Mouse (Mus musculus) hindbrain, embryonic 10.5 days (tissue): ENCODE measurements around the gene Sept10. TPM values are rescaled to one million over a fixed set of nuclear protein-coding genes. Genes with fewer than 3 reads are reported as not detected.
A peak's percentile ranks its signal among the peaks of the same experiment; 100 is the strongest.

ENCODE experiments used
- DNase-seq: peaks from one replicate; pipeline ENCODE4 v3.0.0-alpha.2; 2017; ENCODE audit warnings: low spot score
- H3K27ac ChIP-seq: fragments of 300-500 bp; sonication (generic); 2 replicates; pipeline ENCODE4 v1.5.1; 2016; ENCODE audit warnings: mild to moderate bottlenecking, moderate library complexity
- H3K27me3 ChIP-seq: fragments of 300-500 bp; sonication (generic); 2 replicates; pipeline ENCODE4 v1.6.1; 2016; ENCODE audit warnings: mild to moderate bottlenecking; ENCODE audit not compliant: poor library complexity, insufficient read depth, severe bottlenecking
- H3K36me3 ChIP-seq: fragments of 300-500 bp; sonication (generic); 2 replicates; pipeline ENCODE4 v1.6.1; 2016; ENCODE audit warnings: mild to moderate bottlenecking, moderate library complexity
- H3K4me1 ChIP-seq: fragments of 300-500 bp; sonication (generic); replicated peaks from 2 replicates; pipeline ENCODE4 v1.6.1; 2016; ENCODE audit warnings: mild to moderate bottlenecking
- H3K4me3 ChIP-seq: fragments of 300-500 bp; sonication (generic); 2 replicates; pipeline ENCODE4 v1.5.1; 2016; ENCODE audit warnings: mild to moderate bottlenecking, moderate library complexity
- H3K9me3 ChIP-seq: fragments of 300-500 bp; sonication (generic); 2 replicates; pipeline ENCODE4 v1.6.1; 2016; ENCODE audit warnings: mild to moderate bottlenecking, moderate library complexity
- WGBS: fragments of 180-500 bp; shearing (Covaris S2); methylation state at CpG from one replicate; pipeline ENCODE4 v1.1.7; 2016; 5-methylcytosine and 5-hydroxymethylcytosine counted together
- polyA plus RNA-seq: library from polyadenylated mRNA; unstranded; fragments of >200 nt; fragmentation: Nextera tagmentation; extraction: Ambion mirVana; gene quantifications from 2 replicates; pipeline ENCODE4 v1.2.1, GENCODE M21; 2016

Gene Sept10
- polyA plus RNA-seq: 22.2 and 28.4 TPM in 2 replicates

DNA sequence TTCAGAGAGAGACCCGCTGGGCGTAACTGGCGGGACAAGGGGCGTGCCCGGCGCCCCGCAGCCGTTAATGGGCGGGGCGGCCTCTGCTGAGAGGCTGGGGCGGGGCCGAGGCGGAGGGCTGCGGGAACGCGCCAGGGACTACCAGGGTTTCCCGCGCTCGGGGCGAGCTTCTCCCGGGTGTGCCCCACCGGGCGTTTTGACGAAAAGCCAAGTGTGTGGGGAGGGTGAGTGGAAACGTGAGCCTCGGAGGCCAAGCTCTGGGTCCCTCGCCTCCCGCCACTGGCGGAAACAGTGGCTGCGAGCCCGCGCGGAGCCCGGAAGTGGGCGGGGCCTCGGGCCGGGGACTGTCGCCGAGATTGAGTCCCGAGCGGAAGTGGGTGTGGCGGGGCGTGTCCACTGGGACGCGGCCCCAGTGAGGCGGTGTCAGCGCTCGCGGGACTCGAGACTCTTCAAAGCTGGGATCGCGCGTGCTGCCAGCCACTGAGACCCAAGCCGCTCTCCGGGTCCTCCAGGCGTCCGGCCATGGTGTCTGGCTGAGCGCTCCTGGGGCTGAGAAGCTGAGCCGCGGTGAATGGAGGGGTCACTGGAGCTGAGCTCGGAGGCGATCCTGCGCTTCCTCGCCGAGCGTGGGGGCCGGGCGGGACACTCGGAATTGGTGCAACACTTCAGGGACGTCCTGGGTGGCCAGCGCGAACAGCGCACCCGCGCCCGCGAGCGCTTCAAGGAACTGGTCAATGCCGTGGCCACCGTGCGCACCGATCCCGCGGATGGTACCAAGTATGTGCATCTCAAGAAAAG is at the start of gene Sept10, which contains the start of gene Sowahc:
Gene Sept10, minus strand, starts transcription at position 375 of the 798 bp plus-strand sequence.
Gene Sowahc, plus strand, starts transcription at position 481 of the 798 bp plus-strand sequence.
- Histone ChIP-seq H3K4me3 (peak within 1 kb of the TSS; percentile 80), H3K27me3 (peaks cover 4% of the 10 kb centered on the region; the same call in 1 of the 2 replicates), H3K9me3 (no peaks in the 10 kb centered on the region), H3K27ac (peak within 1 kb of the TSS; percentile 98), H3K36me3 (peaks cover 11% of the 10 kb centered on the region; the same call in 1 of the 2 replicates), H3K4me1 (peaks cover 44% of the 10 kb centered on the region)
- under 1% methylated on average over 84 of the region's 84 CpGs for WGBS
- DNase-seq: peak; percentile 96

DNA sequence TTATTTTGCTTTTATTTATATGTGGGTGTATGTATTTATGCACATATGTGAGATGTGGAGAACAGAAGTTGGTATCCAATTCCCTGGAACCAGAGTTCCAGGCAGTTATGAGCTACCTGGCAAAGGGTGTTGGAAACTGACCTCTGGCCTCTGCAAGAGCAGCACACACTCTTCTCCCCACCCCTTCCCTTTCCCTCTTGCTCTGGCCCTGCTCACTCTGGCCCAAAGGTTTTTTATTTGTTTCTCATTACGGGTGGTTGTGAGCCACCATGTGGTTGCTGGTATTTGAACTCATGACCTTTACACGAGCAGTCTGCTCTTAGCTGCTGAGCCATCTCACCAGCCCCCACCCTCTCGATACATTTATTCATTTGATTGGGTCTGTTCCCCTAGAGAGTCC is 47.1 kb upstream of the Sept10 start:
- Histone ChIP-seq H3K27me3 (no peaks in the 10 kb centered on the region), H3K9me3 (0 out of 2 replicates have a peak, but pooled peaks cover 4% of the 10 kb centered on the region), H3K4me3 (no peak overlapping the region), H3K36me3 (no peaks in the 10 kb centered on the region), H3K4me1 (0 out of 2 replicates have a peak, but pooled peaks cover 2% of the 10 kb centered on the region), H3K27ac (no peak overlapping the region)
- DNase-seq: no peak
- 40% methylated on average over 3 of the region's 3 CpGs for WGBS

DNA sequence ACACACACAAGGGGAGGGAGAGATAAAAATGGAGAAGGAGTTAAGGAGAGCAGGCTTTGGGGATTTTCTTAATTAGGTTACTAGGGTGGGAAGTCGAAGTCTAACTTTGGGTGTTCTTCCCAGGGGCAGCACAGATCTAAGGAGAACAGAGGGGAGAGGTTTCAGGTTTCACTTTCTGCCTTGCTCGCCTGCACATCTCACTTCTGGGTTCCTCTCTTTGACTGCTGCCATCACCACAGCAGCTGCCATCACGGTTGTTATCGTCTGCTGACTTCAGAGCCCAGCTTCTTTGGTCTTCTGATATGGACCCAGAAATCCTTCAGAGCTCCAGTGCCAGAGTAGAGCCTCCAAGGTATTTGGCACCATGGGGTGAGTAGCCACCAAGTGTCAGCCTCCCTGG is 46.5 kb upstream of the Sept10 start:
- no peak overlapping the region for H3K4me3 ChIP-seq
- DNase-seq: no peak
- H3K36me3 ChIP-seq: no peaks in the 10 kb centered on the region
- 0 out of 2 replicates have a peak, but pooled peaks cover 4% of the 10 kb centered on the region for H3K9me3 ChIP-seq
- H3K27me3 ChIP-seq: no peaks in the 10 kb centered on the region
- H3K4me1 ChIP-seq: 0 out of 2 replicates have a peak, but pooled peaks cover 2% of the 10 kb centered on the region
- H3K27ac ChIP-seq: no peak overlapping the region
- 57% methylated on average over 4 of the region's 4 CpGs for WGBS

DNA sequence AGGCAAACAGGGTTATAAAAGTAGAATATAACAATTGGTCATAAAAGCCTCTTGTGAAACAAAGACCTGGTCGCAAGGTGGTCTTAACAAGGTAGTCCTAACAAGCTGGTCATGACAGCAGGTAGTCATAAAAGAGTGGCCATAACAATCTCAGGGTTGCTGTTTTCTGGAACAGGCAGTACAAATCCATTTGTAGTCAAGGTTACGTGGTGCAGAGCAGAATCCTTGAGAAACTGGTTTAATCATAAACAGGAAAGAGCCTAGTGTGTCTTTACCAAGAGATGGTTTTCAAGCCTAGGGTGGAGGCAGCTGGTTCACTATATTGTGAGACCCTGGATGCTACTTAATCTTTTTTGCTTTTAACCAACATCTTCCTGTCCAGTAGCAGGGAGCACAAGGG is 45.6 kb upstream of the Sept10 start:
- H3K27me3 ChIP-seq: no peaks in the 10 kb centered on the region
- no peak for DNase-seq
- H3K27ac ChIP-seq: no peak overlapping the region
- H3K36me3 ChIP-seq: no peaks in the 10 kb centered on the region
- 0 out of 2 replicates have a peak, but pooled peaks cover 4% of the 10 kb centered on the region for H3K4me1 ChIP-seq
- WGBS: 92% methylated on average over 2 of the region's 2 CpGs
- H3K4me3 ChIP-seq: no peak overlapping the region
- H3K9me3 ChIP-seq: 0 out of 2 replicates have a peak, but pooled peaks cover 4% of the 10 kb centered on the region

DNA sequence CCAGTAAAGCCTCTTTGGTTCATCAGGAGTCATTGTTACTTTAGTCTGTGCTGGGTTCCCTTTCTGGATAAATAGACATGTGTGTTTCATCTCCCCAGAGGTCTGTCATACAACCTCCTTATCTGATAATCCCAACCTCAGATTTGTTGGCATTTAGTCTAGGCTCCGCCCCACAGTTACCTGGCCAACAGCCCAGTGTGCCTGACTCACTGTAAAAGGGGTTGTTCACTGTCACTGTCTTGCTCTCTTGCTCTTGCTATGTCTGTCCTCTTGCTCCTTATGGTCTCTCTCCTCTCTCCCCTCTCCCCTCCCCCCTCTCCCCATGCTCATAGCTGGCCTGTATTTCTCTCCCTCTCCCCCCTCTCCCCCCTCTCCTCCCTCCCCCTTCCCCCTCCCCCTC is 44.5 kb upstream of the Sept10 start:
- Histone ChIP-seq H3K27me3 (no peaks in the 10 kb centered on the region), H3K27ac (0 out of 2 replicates have a peak overlapping the region, but pooled peaks have one; percentile 5)
- WGBS: 85% methylated on average over 1 of the region's 1 CpGs

DNA sequence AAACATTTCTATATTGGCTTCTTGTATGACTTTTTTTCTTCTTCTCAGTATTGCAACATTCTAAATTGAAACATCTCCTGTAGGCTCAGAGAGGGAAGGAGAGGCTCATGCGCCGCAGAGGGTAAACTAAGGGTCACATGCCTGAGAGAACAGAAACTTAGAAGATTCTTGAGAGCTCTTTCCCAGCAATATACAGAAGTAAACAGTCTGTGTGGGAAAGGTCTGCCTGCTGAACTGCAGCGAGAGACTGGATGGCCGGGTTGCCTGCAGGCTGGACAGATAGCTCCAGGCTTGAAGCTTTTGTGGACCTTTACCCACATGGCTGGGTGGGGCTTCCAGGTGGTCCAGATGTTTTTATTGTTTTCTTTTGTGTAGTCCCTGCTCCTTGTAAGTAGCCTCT is 44.0 kb upstream of the Sept10 start:
- no peak for DNase-seq
- Histone ChIP-seq H3K27me3 (no peaks in the 10 kb centered on the region), H3K36me3 (no peaks in the 10 kb centered on the region), H3K4me3 (no peak overlapping the region), H3K27ac (no peak overlapping the region), H3K4me1 (peaks cover 16% of the 10 kb centered on the region; the same call in 1 of the 2 replicates), H3K9me3 (0 out of 2 replicates have a peak, but pooled peaks cover 4% of the 10 kb centered on the region)
- WGBS: 69% methylated on average over 4 of the region's 4 CpGs

More for the DNA sequence above, 44.5 kb upstream of the Sept10 start:
- Histone ChIP-seq H3K4me3 (no peak overlapping the region), H3K4me1 (peaks cover 15% of the 10 kb centered on the region; the same call in 1 of the 2 replicates), H3K36me3 (no peaks in the 10 kb centered on the region), H3K9me3 (0 out of 2 replicates have a peak, but pooled peaks cover 4% of the 10 kb centered on the region)
- no peak for DNase-seq

DNA sequence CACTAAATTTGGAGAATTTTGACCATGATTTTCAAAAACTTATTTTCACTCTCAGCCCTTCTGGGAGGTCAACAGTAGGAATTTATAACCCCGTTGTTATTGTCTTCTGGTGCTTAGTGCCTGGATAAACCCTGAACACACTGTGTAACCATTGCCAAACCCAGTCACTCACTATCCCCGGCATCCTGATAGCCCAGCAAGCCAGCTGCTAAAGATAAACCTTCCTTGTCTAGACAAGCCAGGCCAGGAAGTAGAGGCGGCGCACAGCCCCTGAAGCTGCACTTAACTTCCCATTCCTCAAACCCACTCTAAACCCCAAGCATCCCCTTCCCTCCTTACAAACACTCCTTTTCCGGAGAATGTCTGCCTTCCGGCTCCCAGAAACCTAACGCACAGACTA is 43.4 kb upstream of the Sept10 start:
- Histone ChIP-seq H3K4me3 (no peak overlapping the region), H3K27me3 (no peaks in the 10 kb centered on the region), H3K9me3 (0 out of 2 replicates have a peak, but pooled peaks cover 4% of the 10 kb centered on the region), H3K36me3 (no peaks in the 10 kb centered on the region), H3K4me1 (peaks cover 16% of the 10 kb centered on the region; the same call in 1 of the 2 replicates), H3K27ac (no peak overlapping the region)
- 79% methylated on average over 7 of the region's 7 CpGs for WGBS
- DNase-seq: no peak

DNA sequence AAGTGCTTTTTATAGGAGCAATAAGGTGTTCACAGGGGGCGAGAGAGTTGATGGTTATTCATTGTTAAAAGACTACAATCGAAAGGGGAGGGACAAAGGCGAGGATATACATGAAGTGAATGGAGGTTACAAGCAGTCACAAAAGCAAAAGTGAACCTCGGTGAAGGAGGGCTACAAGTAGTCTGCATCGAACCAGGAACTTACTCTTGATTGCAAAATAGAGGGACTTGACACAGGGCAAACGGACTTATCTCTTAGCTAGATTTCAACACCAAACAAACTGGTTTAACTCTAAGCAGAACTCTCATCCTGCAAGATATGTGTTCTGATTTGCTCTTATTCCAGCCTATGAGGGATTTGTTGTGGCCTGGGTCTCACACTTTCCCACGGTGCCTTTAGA is 41.3 kb upstream of the Sept10 start:
- WGBS: 73% methylated on average over 7 of the region's 7 CpGs
- Histone ChIP-seq H3K4me1 (peaks cover 16% of the 10 kb centered on the region; the same call in 1 of the 2 replicates), H3K27me3 (no peaks in the 10 kb centered on the region), H3K36me3 (no peaks in the 10 kb centered on the region), H3K27ac (no peak overlapping the region), H3K4me3 (no peak overlapping the region), H3K9me3 (0 out of 2 replicates have a peak, but pooled peaks cover 4% of the 10 kb centered on the region)
- no peak for DNase-seq

DNA sequence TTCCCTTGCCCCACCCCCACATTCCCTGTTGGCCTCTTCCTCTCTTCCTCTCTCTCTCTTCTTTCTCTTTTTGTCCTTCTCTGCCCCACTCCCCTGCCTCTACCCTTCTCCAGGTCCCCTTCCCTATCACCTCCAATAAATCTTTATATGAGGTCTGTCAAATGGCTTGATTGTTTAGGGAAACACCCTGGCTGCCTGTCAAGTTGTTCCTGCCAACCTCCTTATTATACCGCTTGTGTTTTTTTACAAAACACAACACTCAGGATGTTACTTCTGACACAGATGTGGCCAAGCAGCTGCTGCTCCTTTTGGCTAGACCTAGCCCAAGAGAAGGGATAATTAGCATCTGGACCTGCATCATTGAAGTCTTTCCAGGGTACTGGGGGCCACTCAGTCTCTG is 40.4 kb upstream of the Sept10 start:
- no peaks in the 10 kb centered on the region for H3K9me3 ChIP-seq
- no peak overlapping the region for H3K27ac ChIP-seq
- WGBS: 77% methylated on average over 1 of the region's 1 CpGs
- no peak for DNase-seq
- H3K4me1 ChIP-seq: peaks cover 16% of the 10 kb centered on the region; the same call in 1 of the 2 replicates
- H3K4me3 ChIP-seq: no peak overlapping the region
- H3K27me3 ChIP-seq: no peaks in the 10 kb centered on the region
- H3K36me3 ChIP-seq: no peaks in the 10 kb centered on the region

DNA sequence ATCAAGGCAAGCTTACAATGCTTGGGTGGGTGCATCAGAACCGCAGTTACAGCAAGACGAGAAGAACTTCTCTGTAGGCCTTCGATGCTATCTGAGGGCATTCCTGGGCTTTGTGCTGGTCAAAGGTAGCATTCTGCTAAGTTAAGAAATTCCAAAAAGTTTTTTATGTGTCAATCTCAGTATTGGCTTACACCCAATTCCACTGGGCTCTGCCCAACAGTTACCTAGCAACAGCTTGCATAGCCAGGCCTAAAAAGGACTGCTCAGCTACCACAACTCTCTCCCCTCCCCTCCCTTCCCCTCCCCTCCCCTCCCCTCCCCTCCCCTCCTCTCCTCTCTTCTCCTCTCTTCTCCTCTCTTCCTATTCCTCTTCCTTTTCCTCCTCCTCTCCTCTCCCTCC is 40.0 kb upstream of the Sept10 start:
- Histone ChIP-seq H3K27ac (no peak overlapping the region), H3K4me3 (no peak overlapping the region), H3K9me3 (no peaks in the 10 kb centered on the region), H3K27me3 (no peaks in the 10 kb centered on the region), H3K4me1 (peaks cover 16% of the 10 kb centered on the region; the same call in 1 of the 2 replicates), H3K36me3 (no peaks in the 10 kb centered on the region)
- WGBS: 64% methylated on average over 3 of the region's 3 CpGs
- DNase-seq: no peak

DNA sequence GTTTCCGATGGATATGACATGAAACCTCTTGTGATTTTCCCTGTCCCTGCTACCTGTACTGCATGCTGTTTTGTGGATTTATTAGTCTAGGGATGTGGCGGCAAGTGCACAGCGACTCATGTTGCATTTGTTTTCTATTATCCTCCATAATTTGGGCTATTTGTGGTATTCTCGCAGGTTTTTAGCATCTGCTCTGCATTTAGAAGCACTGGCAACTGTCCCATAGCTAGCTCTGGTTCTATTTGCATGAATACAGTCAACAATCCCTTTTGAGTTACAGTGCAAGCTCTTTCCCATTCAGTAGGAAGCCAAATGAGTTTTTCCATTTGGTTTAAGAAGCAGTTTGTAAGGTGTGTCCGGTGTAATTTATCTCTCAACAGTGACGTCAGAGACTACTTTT is 37.9 kb upstream of the Sept10 start:
- no peak for DNase-seq
- Histone ChIP-seq H3K36me3 (no peaks in the 10 kb centered on the region), H3K27ac (no peak overlapping the region), H3K4me1 (peaks cover 14% of the 10 kb centered on the region; the same call in 1 of the 2 replicates), H3K27me3 (no peaks in the 10 kb centered on the region), H3K4me3 (no peak overlapping the region), H3K9me3 (no peaks in the 10 kb centered on the region)
- 91% methylated on average over 6 of the region's 6 CpGs for WGBS

DNA sequence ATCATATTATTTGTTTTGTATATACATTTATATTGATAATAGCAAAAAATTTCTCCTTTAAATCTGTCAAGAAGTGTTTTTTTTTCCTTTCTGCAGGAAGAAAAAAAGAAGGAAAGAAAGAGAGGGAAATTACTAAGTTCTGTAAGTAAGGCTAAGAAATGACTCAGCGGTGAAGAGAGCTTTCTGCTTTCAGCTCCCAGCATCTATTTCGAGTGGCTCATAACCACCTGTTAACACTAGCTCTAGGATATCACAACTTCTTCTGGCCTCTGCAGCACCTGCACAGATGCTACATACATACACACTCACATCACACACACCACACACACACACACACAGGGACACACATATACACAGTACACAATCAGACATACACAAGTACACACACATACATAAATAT is 34.9 kb upstream of the Sept10 start:
- WGBS: 94% methylated on average over 2 of the region's 2 CpGs
- no peak for DNase-seq
- no peak overlapping the region for H3K27ac ChIP-seq
- H3K4me3 ChIP-seq: no peak overlapping the region
- no peaks in the 10 kb centered on the region for H3K27me3 ChIP-seq
- peaks cover 5% of the 10 kb centered on the region; the same call in 1 of the 2 replicates for H3K4me1 ChIP-seq
- no peaks in the 10 kb centered on the region for H3K9me3 ChIP-seq
- H3K36me3 ChIP-seq: no peaks in the 10 kb centered on the region

DNA sequence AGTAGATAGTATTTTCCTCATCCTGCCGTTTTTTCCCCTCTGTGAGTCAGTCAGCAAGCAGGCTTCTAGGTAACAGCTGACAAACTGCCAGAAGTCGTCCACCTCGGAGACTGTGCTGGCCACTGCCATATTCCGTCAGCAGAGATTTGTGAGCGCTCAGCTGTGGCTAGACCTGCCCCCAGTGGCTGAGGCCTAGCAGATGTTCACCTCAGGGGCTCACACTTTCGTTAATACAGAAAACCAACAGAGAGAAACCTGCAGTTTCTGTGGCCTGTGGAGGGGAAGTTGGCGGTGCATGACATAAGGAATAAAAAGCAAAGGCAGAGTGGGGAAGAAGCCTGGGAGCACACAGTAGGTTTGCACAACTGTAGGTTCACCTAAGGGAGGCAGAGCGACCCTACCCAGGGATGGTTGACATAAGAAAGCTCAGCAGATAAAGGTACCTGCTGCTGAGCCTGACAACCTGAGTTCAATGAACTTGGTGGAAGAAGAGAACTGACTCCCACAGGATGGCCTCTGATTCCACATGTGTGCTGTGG is 32.0 kb upstream of the Sept10 start:
- WGBS: 75% methylated on average over 8 of the region's 8 CpGs
- Histone ChIP-seq H3K4me3 (no peak overlapping the region), H3K4me1 (no peaks in the 10 kb centered on the region), H3K27me3 (no peaks in the 10 kb centered on the region), H3K27ac (no peak overlapping the region), H3K9me3 (no peaks in the 10 kb centered on the region), H3K36me3 (no peaks in the 10 kb centered on the region)
- DNase-seq: no peak
